Mouse (Mus musculus) heart, embryonic 15.5 days (tissue): ENCODE measurements around the gene Ptgs1. TPM values are rescaled to one million over a fixed set of nuclear protein-coding genes. Genes with fewer than 3 reads are reported as not detected.

Source experiments
- ATAC-seq: fragments of 200-750 bp; cut with Nextera tagmentation; replicated peaks from 2 replicates; pipeline ENCODE4 v1.8.0; 2017; ENCODE audit warnings: low read depth, moderate TSS enrichment; ENCODE audit not compliant: insufficient number of reproducible peaks, insufficient read depth, low FRiP score
- H3K27ac ChIP-seq: fragments of 300-500 bp; sonication (generic); 2 replicates; pipeline ENCODE4 v1.5.1; 2015; ENCODE audit warnings: mild to moderate bottlenecking, inconsistent platforms
- H3K27me3 ChIP-seq: fragments of 300-500 bp; sonication (generic); 2 replicates; pipeline ENCODE4 v1.6.1; 2015; ENCODE audit warnings: inconsistent platforms
- H3K36me3 ChIP-seq: fragments of 300-500 bp; sonication (generic); 2 replicates; pipeline ENCODE4 v1.6.1; 2015; ENCODE audit warnings: mild to moderate bottlenecking, inconsistent platforms
- H3K4me1 ChIP-seq: fragments of 300-500 bp; sonication (generic); replicated peaks from 2 replicates; pipeline ENCODE4 v1.6.1; 2015; ENCODE audit warnings: inconsistent platforms
- H3K4me2 ChIP-seq: fragments of 300-500 bp; sonication (generic); 2 replicates; pipeline ENCODE4 v1.6.1; 2015; ENCODE audit warnings: inconsistent platforms, mild to moderate bottlenecking, moderate library complexity
- H3K4me3 ChIP-seq: fragments of 300-500 bp; sonication (generic); 2 replicates; pipeline ENCODE4 v1.5.1; 2015; ENCODE audit warnings: mild to moderate bottlenecking, inconsistent platforms
- H3K9ac ChIP-seq: fragments of 300-500 bp; sonication (generic); 2 replicates; pipeline ENCODE4 v1.6.1; 2015; ENCODE audit warnings: mild to moderate bottlenecking, inconsistent platforms
- H3K9me3 ChIP-seq: fragments of 300-500 bp; sonication (generic); replicated peaks from 2 replicates; pipeline ENCODE4 v1.6.1; 2016; ENCODE audit warnings: inconsistent platforms
- WGBS: fragments of 180-500 bp; shearing (Covaris S2); methylation state at CpG from one replicate; pipeline ENCODE4 v1.1.7; 2015; ENCODE audit warnings: mixed read lengths; 5-methylcytosine and 5-hydroxymethylcytosine counted together
- polyA plus RNA-seq: library from polyadenylated mRNA; unstranded; fragments of >200 nt; fragmentation: Nextera tagmentation; extraction: Ambion mirVana; gene quantifications from 2 replicates; pipeline ENCODE4 v1.2.1, GENCODE M21; 2015

Gene Ptgs1
- polyA plus RNA-seq, 1 experiment from 2014 or later: 23.0 TPM

DNA sequence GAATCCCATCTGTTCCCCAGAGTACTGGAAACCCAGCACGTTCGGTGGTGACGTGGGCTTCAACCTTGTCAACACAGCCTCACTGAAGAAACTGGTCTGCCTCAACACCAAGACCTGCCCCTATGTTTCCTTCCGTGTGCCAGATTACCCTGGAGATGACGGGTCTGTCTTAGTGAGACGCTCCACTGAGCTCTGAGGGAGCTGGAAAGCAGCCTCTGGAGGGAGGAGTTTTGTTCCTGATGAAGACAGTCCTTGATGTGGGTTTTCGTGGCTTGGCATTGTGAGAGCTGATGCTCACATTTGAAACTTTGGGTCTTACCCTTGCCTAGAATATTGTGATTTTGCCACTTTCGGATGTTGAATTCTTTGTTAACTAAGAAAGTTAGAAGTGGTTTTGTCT lies 20.9 kb downstream of the Ptgs1 start:
- Histone ChIP-seq H3K4me3 (no peak overlapping the region), H3K27ac (no peak overlapping the region), H3K4me1 (peaks cover 5% of the 10 kb centered on the region; the same call in 1 of the 2 replicates), H3K9me3 (no peaks in the 10 kb centered on the region), H3K27me3 (no peaks in the 10 kb centered on the region), H3K36me3 (no peaks in the 10 kb centered on the region), H3K9ac (no peak overlapping the region), H3K4me2 (0 out of 2 replicates have a peak overlapping the region, but pooled peaks have one; percentile 6)
- 0 out of 2 replicates have a peak, but pooled peaks have one; percentile 10 for ATAC-seq
- WGBS: 39% methylated on average over 8 of the region's 8 CpGs

- H3K9me3 ChIP-seq: no peaks in the 10 kb centered on the region
- H3K4me3 ChIP-seq: no peak overlapping the region
- no peak overlapping the region for H3K4me2 ChIP-seq
- peaks cover 5% of the 10 kb centered on the region; the same call in 1 of the 2 replicates for H3K4me1 ChIP-seq
- no peaks in the 10 kb centered on the region for H3K36me3 ChIP-seq
- H3K27ac ChIP-seq: no peak overlapping the region
- no peaks in the 10 kb centered on the region for H3K27me3 ChIP-seq
- WGBS: 80% methylated on average over 4 of the region's 4 CpGs
- H3K9ac ChIP-seq: no peak overlapping the region
- ATAC-seq: no peak
Measured at GRCm38 (mm10) chr2:36252505-36252904, 22.3 kb downstream of the Ptgs1 start.

- Histone ChIP-seq H3K36me3 (no peaks in the 10 kb centered on the region), H3K4me2 (no peak overlapping the region), H3K27ac (no peak overlapping the region), H3K9ac (no peak overlapping the region), H3K4me3 (no peak overlapping the region), H3K9me3 (no peaks in the 10 kb centered on the region), H3K27me3 (no peaks in the 10 kb centered on the region), H3K4me1 (peaks cover 5% of the 10 kb centered on the region; the same call in 1 of the 2 replicates)
- no peak for ATAC-seq
- WGBS: 75% methylated on average over 2 of the region's 2 CpGs
Measured at GRCm38 (mm10) chr2:36254445-36254844, 24.2 kb downstream of the Ptgs1 start.

DNA sequence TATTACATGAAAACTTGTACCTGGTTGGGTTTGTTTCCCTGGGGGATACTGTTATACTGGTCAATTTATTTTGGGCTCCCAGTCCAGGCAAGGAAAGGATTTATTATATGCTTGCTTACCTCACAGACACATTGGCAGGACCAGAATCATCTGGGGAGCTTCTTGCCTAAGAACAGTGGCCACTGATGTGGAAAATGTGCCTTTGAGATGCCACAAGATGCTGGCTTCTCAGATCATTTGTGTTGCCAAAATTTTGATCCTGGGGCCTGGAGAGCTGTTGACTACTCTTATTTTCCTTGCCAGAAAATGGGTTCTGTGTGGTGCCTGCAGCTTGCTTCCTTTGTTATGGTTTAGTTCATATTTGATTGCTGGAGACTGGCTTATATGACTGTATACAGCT lies 26.7 kb downstream of the Ptgs1 start:
- H3K4me1 ChIP-seq: no peaks in the 10 kb centered on the region
- H3K27me3 ChIP-seq: no peaks in the 10 kb centered on the region
- no peak overlapping the region for H3K4me3 ChIP-seq
- H3K27ac ChIP-seq: no peak overlapping the region
- H3K4me2 ChIP-seq: no peak overlapping the region
- no peak overlapping the region for H3K9ac ChIP-seq
- ATAC-seq: no peak
- no peaks in the 10 kb centered on the region for H3K36me3 ChIP-seq
- H3K9me3 ChIP-seq: no peaks in the 10 kb centered on the region

DNA sequence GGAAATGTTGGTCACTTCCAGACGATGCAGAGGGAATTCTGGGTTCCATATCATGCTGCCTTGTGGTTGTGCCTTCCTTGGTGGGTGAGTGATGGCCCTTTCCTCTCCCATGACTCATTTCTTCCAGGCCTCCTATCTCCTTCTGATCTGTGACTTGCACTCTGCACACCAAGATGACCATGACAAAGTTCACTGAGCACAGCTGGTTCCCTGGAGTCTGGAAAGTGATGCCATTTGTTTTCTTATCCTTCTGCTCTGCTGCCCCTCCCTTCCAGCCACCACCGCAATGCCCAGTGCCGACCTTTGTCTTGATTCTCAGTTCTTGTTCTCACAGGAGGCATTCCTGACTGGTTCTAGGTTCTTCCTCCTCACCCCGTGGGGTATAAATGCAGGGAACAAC lies 29.2 kb downstream of the Ptgs1 start:
- Histone ChIP-seq H3K9me3 (no peaks in the 10 kb centered on the region), H3K36me3 (no peaks in the 10 kb centered on the region), H3K4me1 (no peaks in the 10 kb centered on the region), H3K9ac (no peak overlapping the region), H3K4me3 (no peak overlapping the region), H3K4me2 (no peak overlapping the region), H3K27me3 (no peaks in the 10 kb centered on the region), H3K27ac (no peak overlapping the region)
- no peak for ATAC-seq
- WGBS: 58% methylated on average over 4 of the region's 4 CpGs

GRCm38 (mm10) chr2:36259798-36260540 lies 29.7 kb downstream of the Ptgs1 start:
- ATAC-seq: no peak
- no peak overlapping the region for H3K27ac ChIP-seq
- no peaks in the 10 kb centered on the region for H3K27me3 ChIP-seq
- no peaks in the 10 kb centered on the region for H3K36me3 ChIP-seq
- no peak overlapping the region for H3K9ac ChIP-seq
- no peaks in the 10 kb centered on the region for H3K9me3 ChIP-seq
- 65% methylated on average over 6 of the region's 6 CpGs for WGBS
- no peak overlapping the region for H3K4me3 ChIP-seq
- no peaks in the 10 kb centered on the region for H3K4me1 ChIP-seq
- no peak overlapping the region for H3K4me2 ChIP-seq

- Histone ChIP-seq H3K36me3 (no peaks in the 10 kb centered on the region), H3K27ac (no peak overlapping the region), H3K9me3 (no peaks in the 10 kb centered on the region), H3K9ac (no peak overlapping the region), H3K4me3 (no peak overlapping the region), H3K4me1 (no peaks in the 10 kb centered on the region), H3K27me3 (no peaks in the 10 kb centered on the region), H3K4me2 (no peak overlapping the region)
- 68% methylated on average over 4 of the region's 4 CpGs for WGBS
- no peak for ATAC-seq
Measured at GRCm38 (mm10) chr2:36262025-36262424, 31.8 kb downstream of the Ptgs1 start.

DNA sequence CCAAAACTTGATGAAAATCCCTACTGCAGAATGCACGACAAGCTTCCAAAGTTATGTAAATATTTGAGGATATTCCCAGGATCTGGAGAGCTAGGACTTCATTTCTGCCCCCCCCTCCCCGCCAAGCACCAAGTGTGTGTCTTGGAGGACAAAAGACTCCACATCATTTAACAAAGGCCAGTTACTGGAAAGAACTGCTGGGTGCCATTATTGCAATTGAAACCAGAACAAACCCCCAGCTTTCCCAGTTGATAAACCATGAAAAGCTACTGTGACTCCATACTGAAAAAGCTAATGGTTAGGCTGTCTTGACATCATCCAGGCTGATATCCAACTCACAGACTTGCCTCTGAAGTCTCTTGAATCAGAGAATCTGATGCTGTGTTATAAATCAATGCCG lies 39.2 kb downstream of the Ptgs1 start:
- Histone ChIP-seq H3K4me2 (no peak overlapping the region), H3K27me3 (0 out of 2 replicates have a peak, but pooled peaks cover 3% of the 10 kb centered on the region), H3K27ac (no peak overlapping the region), H3K4me3 (no peak overlapping the region), H3K36me3 (no peaks in the 10 kb centered on the region), H3K4me1 (no peaks in the 10 kb centered on the region), H3K9ac (no peak overlapping the region), H3K9me3 (no peaks in the 10 kb centered on the region)
- ATAC-seq: no peak
- 58% methylated on average over 3 of the region's 3 CpGs for WGBS

GRCm38 (mm10) chr2:36270186-36270585 lies 40.0 kb downstream of the Ptgs1 start:
- H3K36me3 ChIP-seq: no peaks in the 10 kb centered on the region
- no peaks in the 10 kb centered on the region for H3K9me3 ChIP-seq
- H3K27ac ChIP-seq: no peak overlapping the region
- no peaks in the 10 kb centered on the region for H3K4me1 ChIP-seq
- H3K4me3 ChIP-seq: no peak overlapping the region
- H3K9ac ChIP-seq: no peak overlapping the region
- ATAC-seq: no peak
- 35% methylated on average over 2 of the region's 2 CpGs for WGBS
- H3K4me2 ChIP-seq: no peak overlapping the region
- 0 out of 2 replicates have a peak, but pooled peaks cover 3% of the 10 kb centered on the region for H3K27me3 ChIP-seq

DNA sequence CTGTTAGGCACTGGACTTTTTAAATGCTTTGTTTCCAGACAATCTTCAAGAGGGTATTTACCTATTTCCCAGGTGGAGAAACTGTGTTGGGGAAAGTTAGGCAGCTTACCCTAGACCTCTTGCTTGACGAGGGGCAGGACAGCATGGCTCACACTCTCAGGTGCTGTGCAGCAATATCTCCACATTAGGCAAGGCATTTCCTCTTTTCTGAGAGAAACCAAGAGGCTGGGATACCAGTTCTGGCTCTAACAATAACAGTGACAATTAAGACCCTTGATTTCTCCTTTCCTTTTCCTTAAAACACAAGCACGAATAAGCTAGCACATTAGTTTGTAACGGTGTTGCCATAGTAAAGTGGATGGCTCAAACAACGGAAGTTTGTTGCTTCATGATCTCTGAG lies 40.9 kb downstream of the Ptgs1 start:
- no peak overlapping the region for H3K9ac ChIP-seq
- 76% methylated on average over 4 of the region's 4 CpGs for WGBS

GRCm38 (mm10) chr2:36272288-36272950 lies 42.2 kb downstream of the Ptgs1 start:
- Histone ChIP-seq H3K27me3 (0 out of 2 replicates have a peak, but pooled peaks cover 3% of the 10 kb centered on the region), H3K4me2 (no peak overlapping the region), H3K4me1 (0 out of 2 replicates have a peak, but pooled peaks cover 2% of the 10 kb centered on the region), H3K9ac (no peak overlapping the region), H3K27ac (no peak overlapping the region), H3K9me3 (no peaks in the 10 kb centered on the region), H3K36me3 (no peaks in the 10 kb centered on the region), H3K4me3 (no peak overlapping the region)
- no peak for ATAC-seq
- 72% methylated on average over 6 of the region's 6 CpGs for WGBS

More for the DNA sequence above, 40.9 kb downstream of the Ptgs1 start:
- Histone ChIP-seq H3K4me1 (no peaks in the 10 kb centered on the region), H3K4me3 (no peak overlapping the region), H3K27ac (no peak overlapping the region), H3K36me3 (no peaks in the 10 kb centered on the region), H3K9me3 (no peaks in the 10 kb centered on the region), H3K27me3 (0 out of 2 replicates have a peak, but pooled peaks cover 3% of the 10 kb centered on the region), H3K4me2 (no peak overlapping the region)
- no peak for ATAC-seq
